Mouse (Mus musculus) subcutaneous adipose tissue, adult 2 months (tissue): ENCODE results near the gene Aldh1b1. TPM values are rescaled to one million over a fixed set of nuclear protein-coding genes. Genes with fewer than 3 reads are reported as not detected.

ENCODE experiments used
- polyA plus RNA-seq: library from polyadenylated mRNA; depleted of rRNA; stranded (reverse); fragments of >200 nt; gene quantifications from 2 replicates; pipeline ENCODE4 v1.2.3, GENCODE M21; 2012; ENCODE audit warnings: low replicate concordance; rRNA removed

Aldh1b1 gene
- polyA plus RNA-seq: 0.80 and 21.5 TPM in 2 replicates

DNA sequence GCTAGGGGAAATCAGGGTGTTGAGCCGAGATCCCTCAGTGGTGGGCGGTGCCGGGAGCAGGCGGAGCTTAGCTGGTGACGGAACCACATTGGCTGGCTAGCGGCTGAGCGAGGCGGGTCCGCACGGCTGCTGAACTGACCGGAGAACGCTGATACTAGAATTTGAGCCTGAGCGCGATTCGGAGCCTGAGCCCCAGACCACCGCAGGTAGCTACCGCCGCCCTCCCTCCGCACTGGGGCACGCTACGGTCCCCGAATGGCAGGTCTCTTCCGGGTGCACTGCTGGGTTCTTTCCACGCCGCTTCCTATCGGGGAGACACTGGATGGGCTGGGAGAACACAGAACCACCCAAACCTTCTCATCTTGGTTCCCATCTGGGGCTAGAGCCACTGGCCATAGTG is at the start of gene Aldh1b1:
Gene Aldh1b1 (plus strand): TSS at position 59 of the 400 bp plus-strand sequence.

DNA sequence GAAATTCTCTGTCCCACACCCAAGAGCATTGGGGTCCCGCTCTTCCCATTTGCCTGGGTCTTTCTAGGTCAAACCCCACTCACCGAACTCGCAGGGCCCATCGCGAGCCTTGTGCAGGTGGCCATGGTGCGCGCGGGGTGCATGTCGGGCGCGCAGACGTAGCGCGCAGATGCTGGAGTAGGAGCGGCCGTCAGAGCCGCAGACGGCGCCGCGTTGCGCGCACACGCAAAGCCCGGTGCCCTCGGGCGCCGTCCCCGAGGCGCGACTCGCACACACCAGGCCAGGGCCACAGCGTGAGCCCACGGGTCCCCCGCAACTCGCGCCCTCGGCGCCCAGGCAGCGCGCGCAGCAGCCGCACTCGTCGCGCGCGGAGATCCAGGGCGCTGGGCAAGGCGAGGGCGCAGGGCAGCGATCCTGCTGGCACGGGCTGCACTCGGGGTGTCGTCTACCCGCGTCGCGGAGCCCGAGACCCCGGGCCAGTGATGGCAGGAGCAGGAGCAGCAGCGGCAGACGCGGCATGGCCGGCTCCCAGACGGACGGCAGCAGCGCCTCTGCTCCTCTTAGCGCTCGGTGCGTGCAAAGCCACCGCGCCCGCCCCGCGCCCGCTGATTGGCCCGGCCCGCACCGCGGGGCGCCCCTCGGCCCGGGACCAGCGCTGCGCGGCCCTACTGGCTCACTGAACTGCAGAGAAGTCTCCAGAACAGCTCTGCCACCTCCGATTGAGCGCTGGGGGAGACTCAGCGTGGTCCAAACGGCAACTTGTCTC is 27.6 kb downstream of the Aldh1b1 start, which contains the start of gene Igfbpl1:
Gene Igfbpl1 (minus strand): TSS at position 649 of the 766 bp plus-strand sequence.

DNA sequence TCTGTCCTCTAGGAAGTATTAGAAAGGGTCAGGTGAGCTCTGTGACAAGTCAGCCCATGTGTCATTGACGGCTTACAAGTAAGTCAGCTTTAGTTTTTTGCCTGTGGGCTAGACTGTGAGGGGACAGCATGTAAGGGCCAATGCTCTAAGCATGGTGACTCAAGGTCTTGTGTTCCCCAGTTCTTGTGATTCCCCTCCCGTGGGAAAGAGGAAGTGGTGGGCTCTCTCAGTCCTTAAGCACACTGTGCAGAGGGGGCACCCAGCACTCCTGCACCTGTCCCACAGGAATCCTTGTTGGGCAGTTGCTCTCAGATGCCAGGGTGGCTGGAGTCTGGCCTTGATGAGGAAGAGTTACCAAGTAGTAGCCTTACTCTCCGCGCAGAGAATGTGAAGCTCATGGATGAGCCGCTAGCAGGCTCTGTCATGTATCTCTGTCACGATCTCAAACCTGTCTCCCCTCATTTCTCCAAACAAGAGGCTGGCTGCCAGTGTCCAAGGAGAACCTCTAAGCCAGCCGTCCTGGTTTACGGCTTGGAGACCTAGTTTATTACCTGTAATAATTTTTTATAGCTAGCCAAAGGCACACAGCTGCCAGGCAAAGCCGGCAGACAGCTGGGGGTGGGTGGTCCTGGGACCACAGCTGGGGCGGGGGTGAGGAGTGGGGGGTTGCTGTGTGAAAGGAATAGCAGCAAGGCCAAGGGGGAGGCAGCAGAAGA is 49.4 kb downstream of the Aldh1b1 start, which contains the start of gene Stra6l:
Gene Stra6l (plus strand): TSS at position 556 of the 716 bp plus-strand sequence.

Other genes starting within 250 kb of the Aldh1b1 start
- gene Igfbpl1, start 27.9 kb downstream of the Aldh1b1 start, polyA plus RNA-seq: 0.14 TPM in 1 of 2 replicates, not detected in the other
- 0.33 and 7.0 TPM in 2 replicates for gene Stra6l, start 49.6 kb downstream of the Aldh1b1 start, polyA plus RNA-seq
- gene Ccdc180, start 91.3 kb downstream of the Aldh1b1 start, polyA plus RNA-seq: not detected in 2 replicates
- gene Tdrd7, start 166.3 kb downstream of the Aldh1b1 start, polyA plus RNA-seq: 19.0 and 30.4 TPM in 2 replicates
- gene Tmod1, start 239.9 kb downstream of the Aldh1b1 start, polyA plus RNA-seq: 2.5 and 3.5 TPM in 2 replicates